Mouse (Mus musculus) inflammation-experienced regulatory T-cells (primary cell): ENCODE results near the gene Lingo1. TPM values are rescaled to one million over a fixed set of nuclear protein-coding genes. Genes with fewer than 3 reads are reported as not detected.

ENCODE experiments used
- polyA plus RNA-seq, 2 experiments: library from polyadenylated mRNA; unstranded; fragments of 100-300 nt; shearing (Covaris generic); gene quantifications; one replicate each; pipeline ENCODE4 v1.2.1; 2017

The Lingo1 gene
- under 1 TPM in 1 of 2 experiments, not detected in 1; 0.42 TPM for polyA plus RNA-seq

GRCm38 (mm10) chr9:56795721-56796655 lies at the start of gene Lingo1:
TSS of gene Lingo1 (minus strand) at chr9:56796468.

Other genes starting within 250 kb of the Lingo1 start
- gene Odf3l1, start 68.2 kb upstream of the Lingo1 start, polyA plus RNA-seq, result under 1 TPM in 1 of 2 experiments, not detected in 1; 0.24 TPM
- gene Cspg4, start 68.6 kb upstream of the Lingo1 start, polyA plus RNA-seq, result 1 to 10 TPM in 1 of 2 experiments, under 1 TPM in 1; 0.27 to 1.4 TPM
- gene Snx33, start 131.9 kb upstream of the Lingo1 start, polyA plus RNA-seq, result 10 to 100 TPM in 1 of 2 experiments, 1 to 10 TPM in 1; 9.3 to 10.0 TPM
- gene Imp3, start 141.0 kb upstream of the Lingo1 start, polyA plus RNA-seq, result 10 to 100 TPM; 86.3 to 93.6 TPM
- 10 to 100 TPM; 18.3 TPM for gene Snupn, start 154.4 kb upstream of the Lingo1 start, polyA plus RNA-seq
- 10 to 100 TPM; 18.7 to 22.5 TPM for gene Ptpn9, start 198.5 kb upstream of the Lingo1 start, polyA plus RNA-seq